Mouse (Mus musculus) liver, embryonic 16.5 days (tissue): ENCODE results near the gene Slc35f6. TPM values are rescaled to one million over a fixed set of nuclear protein-coding genes. Genes with fewer than 3 reads are reported as not detected.

Source experiments
- ATAC-seq: fragments of 200-750 bp; cut with Nextera tagmentation; 2 replicates; pipeline ENCODE4 v1.8.0; 2017; ENCODE audit warnings: low read depth, mild to moderate bottlenecking, moderate number of reproducible peaks, moderate library complexity
- H3K27ac ChIP-seq: fragments of 300-500 bp; sonication (generic); 2 replicates; pipeline ENCODE4 v1.5.1; 2014; ENCODE audit warnings: mild to moderate bottlenecking, low read length
- H3K27me3 ChIP-seq: fragments of 300-500 bp; sonication (generic); 2 replicates; pipeline ENCODE4 v1.6.1; 2014; ENCODE audit warnings: low read depth, low read length, mixed read lengths; ENCODE audit not compliant: control insufficient read depth, insufficient read depth
- H3K36me3 ChIP-seq: fragments of 300-500 bp; sonication (generic); 2 replicates; pipeline ENCODE4 v1.6.1; 2014; ENCODE audit warnings: mild to moderate bottlenecking; ENCODE audit not compliant: control insufficient read depth, insufficient read depth
- H3K4me1 ChIP-seq: fragments of 300-500 bp; sonication (generic); 2 replicates; pipeline ENCODE4 v1.6.1; 2014; ENCODE audit warnings: low read depth, low read length, mixed read lengths; ENCODE audit not compliant: control insufficient read depth
- H3K4me2 ChIP-seq: fragments of 300-500 bp; sonication (generic); 2 replicates; pipeline ENCODE4 v1.6.1; 2014; ENCODE audit warnings: low read depth, low read length, mixed read lengths
- H3K4me3 ChIP-seq: fragments of 300-500 bp; sonication (generic); 2 replicates; pipeline ENCODE4 v1.5.1; 2014; ENCODE audit warnings: low read depth, mild to moderate bottlenecking, low read length
- H3K9ac ChIP-seq: fragments of 300-500 bp; sonication (generic); 2 replicates; pipeline ENCODE4 v1.6.1; 2014; ENCODE audit warnings: low read depth, low read length
- H3K9me3 ChIP-seq: fragments of 300-500 bp; sonication (generic); replicated peaks from 2 replicates; pipeline ENCODE4 v1.6.1; 2016; ENCODE audit warnings: low read length; ENCODE audit not compliant: control insufficient read depth
- WGBS: fragments of 180-500 bp; shearing (Covaris S2); extraction: QIAGEN DNeasy Blood & Tissue Kit; methylation state at CpG from one replicate; pipeline ENCODE4 v1.1.7; 2014; ENCODE audit not compliant: insufficient replicate concordance; 5-methylcytosine and 5-hydroxymethylcytosine counted together
- polyA plus RNA-seq: library from polyadenylated mRNA; unstranded; fragments of >200 nt; fragmentation: Nextera tagmentation; extraction: Ambion mirVana; gene quantifications from 2 replicates; pipeline ENCODE4 v1.2.1, GENCODE M21; 2015

Slc35f6 gene
- 10.5 and 12.6 TPM in 2 replicates for polyA plus RNA-seq

GRCm38 (mm10) chr5:30647815-30648560, at the start of gene Slc35f6:
TSS of gene Slc35f6 (plus strand) at chr5:30647933.
- no peak within 1 kb of the TSS for H3K27ac ChIP-seq
- H3K27me3 ChIP-seq, result no peaks in the 10 kb centered on the region
- under 1% methylated on average over 38 of the region's 38 CpGs for WGBS
- H3K9ac ChIP-seq, result peak within 1 kb of the TSS; percentile 80
- ATAC-seq, result peak; percentile 90
- peaks cover 17% of the 10 kb centered on the region for H3K4me1 ChIP-seq
- H3K9me3 ChIP-seq, result no peaks in the 10 kb centered on the region
- H3K4me3 ChIP-seq, result peak within 1 kb of the TSS; percentile 83
- H3K4me2 ChIP-seq, result peak within 1 kb of the TSS; percentile 78
- no peaks in the 10 kb centered on the region for H3K36me3 ChIP-seq

- ATAC-seq, result no peak
- H3K4me2 ChIP-seq, result no peak overlapping the region
- H3K4me1 ChIP-seq, result no peaks in the 10 kb centered on the region
- H3K9me3 ChIP-seq, result no peaks in the 10 kb centered on the region
- H3K27ac ChIP-seq, result no peak overlapping the region
- no peak overlapping the region for H3K4me3 ChIP-seq
- no peaks in the 10 kb centered on the region for H3K27me3 ChIP-seq
- WGBS, result 18% methylated on average over 4 of the region's 4 CpGs
- H3K9ac ChIP-seq, result no peak overlapping the region
- no peaks in the 10 kb centered on the region for H3K36me3 ChIP-seq
Measured at GRCm38 (mm10) chr5:30601397-30601796, 46.3 kb upstream of the Slc35f6 start.

GRCm38 (mm10) chr5:30603255-30603654, 44.5 kb upstream of the Slc35f6 start:
- Histone ChIP-seq H3K9ac (no peak overlapping the region), H3K4me2 (no peak overlapping the region), H3K4me1 (no peaks in the 10 kb centered on the region), H3K27ac (no peak overlapping the region), H3K27me3 (no peaks in the 10 kb centered on the region), H3K9me3 (no peaks in the 10 kb centered on the region), H3K4me3 (no peak overlapping the region), H3K36me3 (no peaks in the 10 kb centered on the region)
- no peak for ATAC-seq
- WGBS, result 47% methylated on average over 3 of the region's 3 CpGs

GRCm38 (mm10) chr5:30603926-30604325, 43.8 kb upstream of the Slc35f6 start:
- Histone ChIP-seq H3K9ac (no peak overlapping the region), H3K27ac (no peak overlapping the region), H3K27me3 (no peaks in the 10 kb centered on the region), H3K4me2 (no peak overlapping the region), H3K9me3 (no peaks in the 10 kb centered on the region), H3K36me3 (no peaks in the 10 kb centered on the region), H3K4me3 (no peak overlapping the region), H3K4me1 (no peaks in the 10 kb centered on the region)
- ATAC-seq, result no peak
- WGBS, result 59% methylated on average over 4 of the region's 4 CpGs

GRCm38 (mm10) chr5:30604769-30605188, 43.0 kb upstream of the Slc35f6 start:
- Histone ChIP-seq H3K27me3 (no peaks in the 10 kb centered on the region), H3K4me2 (no peak overlapping the region), H3K9me3 (no peaks in the 10 kb centered on the region), H3K36me3 (no peaks in the 10 kb centered on the region), H3K27ac (no peak overlapping the region), H3K4me3 (no peak overlapping the region), H3K9ac (no peak overlapping the region), H3K4me1 (no peaks in the 10 kb centered on the region)
- ATAC-seq, result no peak
- 56% methylated on average over 8 of the region's 8 CpGs for WGBS

GRCm38 (mm10) chr5:30605649-30606048, 42.1 kb upstream of the Slc35f6 start:
- Histone ChIP-seq H3K4me2 (no peak overlapping the region), H3K4me3 (no peak overlapping the region), H3K36me3 (no peaks in the 10 kb centered on the region), H3K4me1 (no peaks in the 10 kb centered on the region), H3K9ac (no peak overlapping the region), H3K27me3 (no peaks in the 10 kb centered on the region), H3K9me3 (no peaks in the 10 kb centered on the region), H3K27ac (no peak overlapping the region)
- 58% methylated on average over 6 of the region's 6 CpGs for WGBS
- no peak for ATAC-seq

- Histone ChIP-seq H3K36me3 (no peaks in the 10 kb centered on the region), H3K4me2 (no peak overlapping the region), H3K27me3 (no peaks in the 10 kb centered on the region), H3K9ac (no peak overlapping the region), H3K27ac (no peak overlapping the region), H3K4me1 (no peaks in the 10 kb centered on the region), H3K9me3 (no peaks in the 10 kb centered on the region), H3K4me3 (no peak overlapping the region)
- 46% methylated on average over 16 of the region's 16 CpGs for WGBS
- ATAC-seq, result no peak
Measured at GRCm38 (mm10) chr5:30606424-30607073, 41.2 kb upstream of the Slc35f6 start.

- no peaks in the 10 kb centered on the region for H3K27me3 ChIP-seq
- no peak overlapping the region for H3K4me3 ChIP-seq
- no peak for ATAC-seq
- no peak overlapping the region for H3K27ac ChIP-seq
- no peak overlapping the region for H3K9ac ChIP-seq
- no peaks in the 10 kb centered on the region for H3K9me3 ChIP-seq
- peaks cover 2% of the 10 kb centered on the region; the same call in 1 of the 2 replicates for H3K4me1 ChIP-seq
- no peaks in the 10 kb centered on the region for H3K36me3 ChIP-seq
- 67% methylated on average over 7 of the region's 7 CpGs for WGBS
- no peak overlapping the region for H3K4me2 ChIP-seq
Measured at GRCm38 (mm10) chr5:30609094-30609493, 38.6 kb upstream of the Slc35f6 start.
